Mouse (Mus musculus): Measurements from ENCODE around the gene Rxfp1.
"Not testable (repeated sequence)": the region's sequence is repeated elsewhere in the genome, so short reads cannot be mapped to it uniquely, and the experiment has no call there.

Gene Rxfp1

DNA sequence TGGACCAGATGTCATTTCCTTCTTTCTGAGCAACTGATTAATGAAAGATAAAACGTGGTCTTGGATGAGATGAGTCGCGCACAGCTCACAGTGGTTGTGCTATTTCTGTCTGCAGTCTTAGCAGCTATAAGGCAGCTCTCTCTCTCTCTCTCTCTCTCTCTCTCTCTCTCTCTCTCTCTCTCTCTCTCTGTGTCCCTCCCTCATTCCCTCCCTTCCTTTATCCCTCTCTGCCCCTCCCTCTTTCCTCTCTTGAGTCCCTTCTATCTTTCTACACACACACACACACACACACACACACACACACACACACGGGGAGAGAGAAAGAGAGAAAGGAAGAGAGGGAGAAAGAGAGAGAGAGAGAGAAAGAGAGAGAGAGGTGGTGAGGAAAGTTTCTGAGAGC is at the start of gene Rxfp1:
Rxfp1 (minus strand) TSS at position 101 of the 400 bp plus-strand sequence.
- DNase-seq (ENCODE audit: extremely low read depth, low read depth, low spot score), result no peak

DNA sequence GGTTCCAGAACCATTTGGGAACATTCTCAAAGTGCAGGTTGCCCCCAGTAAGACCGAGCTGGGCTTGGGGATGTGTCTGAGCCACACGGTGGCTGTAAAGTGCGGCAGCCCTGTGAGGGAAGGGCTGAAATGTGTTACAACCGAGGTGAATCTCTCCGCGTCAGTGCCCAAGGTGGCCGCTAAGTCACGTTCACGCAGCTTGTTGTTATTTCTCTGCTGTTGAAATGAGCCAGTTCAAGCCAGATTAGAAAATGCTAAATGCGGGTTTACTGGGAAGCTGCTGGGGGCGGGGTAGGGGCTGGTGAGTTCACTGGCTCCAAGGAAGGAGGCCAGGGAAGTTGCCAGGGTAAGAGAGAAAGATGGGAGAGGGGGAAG is 46.7 kb upstream of the Rxfp1 start:
- DNase-seq (ENCODE audit: extremely low read depth, low read depth, low spot score), result no peak

DNA sequence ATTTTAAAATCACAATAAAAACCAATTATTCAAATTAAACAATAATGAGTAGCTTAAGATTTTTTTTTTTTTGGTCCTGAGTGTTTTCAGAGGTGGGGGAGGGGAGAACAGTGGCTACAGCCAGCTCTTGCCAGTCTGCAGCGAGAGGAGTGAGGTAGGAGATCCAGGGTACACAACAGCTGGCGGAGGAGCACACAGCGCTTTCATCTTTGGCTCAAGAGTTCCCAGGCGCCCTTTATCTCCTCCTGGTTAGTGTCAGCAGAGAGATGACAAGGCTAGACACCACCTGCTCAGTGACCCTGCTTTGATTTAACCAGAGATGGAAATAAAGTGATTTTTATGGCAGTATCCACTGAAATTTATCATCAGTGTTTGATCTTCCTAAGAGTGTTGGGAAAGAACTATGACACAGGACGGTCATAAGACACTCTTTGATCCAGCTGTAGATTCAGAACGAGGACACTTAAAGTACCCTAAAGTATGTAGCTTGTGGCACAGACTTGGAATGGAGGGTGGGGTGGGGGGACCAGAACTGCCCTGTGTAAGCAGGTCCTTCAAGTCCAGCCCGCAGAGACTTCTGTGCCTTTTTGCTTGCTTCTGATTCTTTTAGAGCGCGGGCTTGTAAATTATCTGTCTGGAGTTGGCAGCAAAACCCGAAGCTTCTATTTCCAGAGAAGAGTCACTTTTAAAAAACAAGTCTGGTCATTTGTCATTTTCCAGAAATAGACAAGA is 46.1 kb upstream of the Rxfp1 start:
- no peak for DNase-seq (ENCODE audit: extremely low read depth, low read depth, low spot score)

DNA sequence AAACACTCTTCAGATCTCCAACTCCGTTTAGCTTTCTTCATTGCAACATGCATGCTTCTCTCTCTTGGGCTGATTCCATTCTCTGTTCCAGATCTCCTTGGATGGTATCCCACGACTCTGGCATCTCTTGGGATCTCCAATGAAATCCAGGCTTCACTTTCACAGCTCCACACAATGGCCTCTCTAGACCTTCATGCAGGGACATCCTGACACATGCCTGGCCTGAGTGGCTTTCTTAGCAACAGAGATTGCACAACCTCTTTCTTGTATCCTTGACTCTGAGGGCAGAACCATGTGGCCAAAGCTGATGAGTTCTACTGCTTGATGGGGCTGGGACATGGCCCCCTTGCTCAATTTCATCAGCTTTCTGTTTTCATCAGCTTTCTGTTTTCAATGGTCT is 35.0 kb upstream of the Rxfp1 start:
- no peak for DNase-seq (ENCODE audit: extremely low read depth, low read depth, low spot score)

DNA sequence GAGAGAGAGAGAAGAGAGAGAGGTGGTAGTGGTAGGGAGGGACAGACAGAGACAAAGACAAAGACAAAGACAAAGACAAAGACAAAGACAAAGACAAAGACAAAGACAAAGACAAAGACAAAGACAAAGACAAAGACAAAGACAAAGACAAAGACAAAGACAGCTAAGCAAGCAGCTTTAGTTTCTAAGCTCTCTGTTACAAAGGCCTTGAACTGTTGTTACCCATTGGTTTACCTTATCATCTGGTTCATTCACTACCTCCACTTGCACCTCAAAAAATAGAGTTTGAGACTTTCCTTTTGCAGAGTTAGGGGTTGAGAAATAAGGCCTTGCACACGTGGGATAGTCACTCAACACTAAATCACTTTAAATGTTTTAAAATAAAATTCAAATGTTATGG is 16.1 kb upstream of the Rxfp1 start:
- DNase-seq (ENCODE audit: extremely low read depth, low read depth, low spot score), result no peak

DNA sequence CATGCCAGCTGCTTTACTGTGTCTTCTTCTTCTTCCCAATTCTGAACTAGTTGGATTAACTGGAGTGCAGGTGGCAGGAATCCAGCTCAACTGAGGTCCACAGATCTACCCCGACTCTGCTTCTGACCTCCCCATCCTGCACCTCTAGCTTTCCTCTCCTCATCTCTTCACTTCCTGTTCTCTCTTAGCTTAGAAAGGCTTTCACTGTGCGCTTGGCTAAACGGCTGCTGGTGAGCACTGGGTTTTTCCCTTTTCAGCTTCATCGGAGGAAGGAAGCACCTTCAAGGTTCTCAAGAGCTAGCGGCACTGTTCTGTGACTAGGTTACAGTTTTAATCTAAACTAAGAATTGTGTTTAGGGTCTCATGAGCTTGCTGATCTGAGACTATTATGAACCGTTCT is 8.9 kb upstream of the Rxfp1 start:
- no peak for DNase-seq (ENCODE audit: extremely low read depth, low read depth, low spot score)

DNA sequence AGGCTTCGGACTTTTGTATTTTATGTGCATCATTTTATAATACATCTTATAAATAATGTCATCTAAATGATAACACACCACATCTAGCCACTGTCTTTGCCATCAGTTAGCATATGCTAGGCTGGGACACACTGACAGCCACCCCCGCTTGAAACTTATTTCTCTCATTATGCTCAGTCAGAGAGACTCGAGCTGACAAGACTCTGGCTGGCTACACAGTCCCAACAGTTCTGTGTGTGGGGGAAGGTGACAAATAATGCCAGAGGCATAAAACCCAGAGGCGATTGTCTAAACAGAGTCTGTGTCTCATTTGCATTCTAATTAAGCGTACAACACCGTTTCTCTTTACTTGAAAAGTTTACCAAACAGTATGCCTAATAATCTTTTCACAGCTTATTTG is 7.4 kb upstream of the Rxfp1 start:
- DNase-seq (ENCODE audit: extremely low read depth, low read depth, low spot score), result no peak

DNA sequence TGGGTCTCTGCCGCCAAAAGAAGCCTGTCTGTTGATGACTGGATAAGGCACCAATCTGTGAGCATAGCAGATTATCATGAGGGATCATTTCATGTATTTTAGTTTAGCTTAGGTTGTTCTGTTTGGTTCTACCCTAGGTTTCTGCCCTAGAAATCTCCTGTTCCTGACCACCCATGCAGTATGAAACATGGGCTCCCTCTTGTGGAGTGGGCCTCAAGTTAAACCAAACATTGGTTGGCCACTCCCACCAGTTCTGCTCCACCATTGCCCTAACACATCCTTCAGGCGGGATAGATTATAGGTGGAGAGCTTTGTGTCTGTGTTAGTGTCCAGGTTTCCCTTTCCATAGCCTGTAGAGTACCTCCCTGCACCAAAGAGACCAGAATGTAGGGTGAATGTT is 6.7 kb upstream of the Rxfp1 start:
- DNase-seq (ENCODE audit: extremely low read depth, low read depth, low spot score), result no peak

DNA sequence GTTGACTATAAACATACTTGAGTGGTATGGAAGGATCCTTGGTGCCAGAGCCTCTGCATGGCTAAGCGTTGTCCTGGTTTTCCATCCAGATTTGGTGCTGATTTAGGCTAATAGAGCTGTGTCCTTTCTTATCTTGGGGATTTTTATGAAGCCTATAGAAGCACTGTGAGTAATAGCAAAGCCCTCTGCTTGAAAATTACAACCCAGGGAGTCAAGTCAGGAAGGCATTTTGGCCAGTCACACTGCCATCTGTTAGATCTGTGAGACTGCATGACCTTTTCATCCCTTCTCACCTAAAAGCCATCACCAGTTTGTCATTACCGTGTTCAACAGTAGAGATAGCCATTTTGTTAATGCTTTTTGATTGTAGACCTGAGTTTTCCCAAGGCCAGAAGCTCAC is 2.7 kb upstream of the Rxfp1 start:
- DNase-seq (ENCODE audit: extremely low read depth, low read depth, low spot score), result no peak

DNA sequence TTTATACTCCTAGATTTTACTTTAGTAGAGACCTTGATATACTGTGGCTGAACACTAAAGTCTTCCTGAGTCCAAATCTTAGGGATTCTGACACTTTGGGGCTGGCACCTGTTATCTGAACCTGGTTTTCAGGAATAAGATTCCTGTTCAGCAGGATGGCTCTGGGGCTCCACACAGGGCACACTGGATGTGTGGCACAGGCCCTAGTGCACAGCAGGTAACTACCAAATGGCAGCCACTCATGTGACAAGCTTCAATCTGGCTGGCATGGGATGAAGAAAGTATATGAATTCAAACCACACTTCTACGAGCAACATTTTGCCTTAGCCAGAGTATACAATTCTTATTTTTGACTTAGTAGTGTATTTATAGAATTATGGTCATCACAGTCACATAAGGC is 771 bp upstream of the Rxfp1 start:
- DNase-seq (ENCODE audit: extremely low read depth, low read depth, low spot score), result no peak

DNA sequence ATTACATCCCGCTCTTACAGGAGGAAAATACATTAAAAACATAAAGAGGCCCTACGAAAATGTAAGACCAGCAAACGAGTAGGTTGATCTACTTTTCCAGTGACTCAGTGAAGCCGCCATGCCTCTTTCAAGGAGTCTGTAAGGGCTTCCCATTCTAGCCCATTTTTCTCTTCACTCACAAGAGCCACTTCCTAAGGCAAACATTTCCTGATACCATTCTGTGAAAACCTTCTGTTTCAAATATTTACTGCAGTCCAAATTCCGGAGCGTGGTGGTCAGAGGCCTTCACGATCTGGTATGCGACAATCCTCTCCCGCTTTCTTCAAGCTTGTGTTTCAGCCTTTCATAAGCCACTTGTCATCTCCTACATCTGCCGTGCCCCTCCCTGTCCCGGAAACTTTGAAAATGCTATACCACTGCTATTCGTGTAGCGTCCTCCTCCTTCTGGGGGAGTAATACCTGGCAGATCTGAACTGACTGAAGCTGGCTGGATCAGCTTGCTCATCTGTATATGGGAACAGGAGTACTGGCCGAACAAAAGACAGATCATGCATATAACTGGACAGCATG is 11.1 kb downstream of the Rxfp1 start:
- no peak for DNase-seq (ENCODE audit: extremely low read depth, low read depth, low spot score)

DNA sequence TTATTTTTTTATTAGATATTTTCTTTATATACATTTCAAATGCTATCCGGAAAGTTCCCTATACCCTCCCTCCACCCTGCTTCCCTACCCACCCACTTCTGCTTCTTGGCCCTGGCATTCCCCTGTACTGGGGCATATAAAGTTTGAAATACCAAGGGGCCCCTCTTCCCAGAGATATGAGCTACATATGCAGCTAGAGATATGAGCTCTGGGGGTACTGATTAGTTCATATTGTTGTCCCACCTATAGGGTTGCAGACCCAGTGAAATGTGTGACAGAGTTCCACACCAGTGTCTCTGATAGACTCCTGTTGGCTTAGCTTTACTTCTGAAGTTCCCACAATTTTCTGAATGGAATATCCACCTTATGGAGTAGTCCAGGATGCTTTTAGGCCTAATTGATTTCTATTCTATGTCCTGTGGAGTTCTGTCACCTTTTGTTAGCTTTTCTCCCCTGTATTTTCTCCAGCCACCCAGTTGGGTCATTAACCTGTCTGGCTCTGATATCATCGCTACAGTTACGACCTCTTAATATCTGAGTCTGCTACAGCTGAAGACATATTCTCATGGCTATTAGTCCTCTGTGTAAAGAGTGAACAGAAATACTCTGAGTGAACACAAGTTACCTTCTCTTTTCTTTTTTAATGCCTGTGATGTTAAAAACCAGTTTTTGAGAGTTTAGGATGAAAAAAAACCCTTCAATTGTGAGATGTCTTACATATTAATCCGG is 16.8 kb downstream of the Rxfp1 start:
- no peak for DNase-seq (ENCODE audit: extremely low read depth, low read depth, low spot score)

DNA sequence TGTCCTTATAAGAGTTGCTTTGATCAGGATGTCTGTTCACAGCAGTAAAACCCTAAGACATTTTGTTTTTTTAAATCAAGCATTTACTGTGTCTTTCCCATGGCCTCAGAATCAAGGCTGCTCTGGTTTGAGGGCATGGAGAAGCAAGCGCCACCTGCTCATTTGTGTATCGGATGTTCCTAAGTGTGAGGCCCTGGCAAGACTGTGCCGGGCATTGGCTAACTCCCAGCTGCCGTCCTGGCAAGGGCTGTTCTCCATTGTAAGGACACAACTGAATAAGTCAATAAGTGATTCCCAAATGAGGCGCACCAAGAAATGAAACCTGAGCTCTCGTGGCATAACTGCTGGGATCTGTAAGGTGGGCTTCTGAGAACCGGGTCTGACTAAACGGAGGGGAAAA is 31.2 kb downstream of the Rxfp1 start:
- DNase-seq (ENCODE audit: extremely low read depth, low read depth, low spot score), result no peak

DNA sequence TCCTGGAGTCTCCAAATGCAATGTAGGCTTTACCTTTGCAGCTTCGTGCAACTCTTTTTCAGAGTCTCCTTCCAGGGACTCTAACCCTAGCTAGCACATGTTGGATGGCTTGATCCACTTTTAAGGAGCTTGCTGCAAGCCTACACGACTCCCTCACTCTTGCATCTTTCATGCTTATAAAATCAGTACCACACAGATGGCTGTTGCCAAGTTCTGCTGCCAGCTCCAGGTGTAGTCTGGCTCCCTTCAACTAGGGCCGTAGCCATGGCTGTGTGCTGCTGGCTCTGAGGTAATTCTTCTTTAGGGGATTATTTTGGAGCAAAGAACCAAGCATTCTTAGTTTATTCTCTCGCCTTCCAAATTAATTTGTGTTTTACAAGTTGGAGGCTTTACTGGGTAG is 34.5 kb downstream of the Rxfp1 start:
- no peak for DNase-seq (ENCODE audit: extremely low read depth, low read depth, low spot score)

DNA sequence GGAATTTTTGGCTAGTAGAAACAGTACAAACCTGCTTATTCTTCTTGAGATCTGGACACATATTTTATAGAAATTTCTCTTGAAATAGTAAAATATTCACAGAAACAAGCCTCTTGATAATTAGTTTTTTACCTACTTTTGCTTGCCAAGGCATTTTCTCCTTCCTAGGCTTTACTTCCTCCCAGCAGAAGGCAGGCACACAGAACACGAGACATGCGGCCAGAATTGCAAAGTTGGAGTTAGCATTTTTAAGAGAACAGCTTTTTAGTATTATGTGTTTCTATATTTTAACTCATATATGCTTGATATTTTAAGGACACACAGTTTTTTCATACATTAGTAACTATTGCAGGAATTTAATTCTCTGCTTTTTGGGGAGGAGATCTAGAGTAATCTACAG is 45.7 kb downstream of the Rxfp1 start:
- DNase-seq (ENCODE audit: extremely low read depth, low read depth, low spot score), result no peak

DNA sequence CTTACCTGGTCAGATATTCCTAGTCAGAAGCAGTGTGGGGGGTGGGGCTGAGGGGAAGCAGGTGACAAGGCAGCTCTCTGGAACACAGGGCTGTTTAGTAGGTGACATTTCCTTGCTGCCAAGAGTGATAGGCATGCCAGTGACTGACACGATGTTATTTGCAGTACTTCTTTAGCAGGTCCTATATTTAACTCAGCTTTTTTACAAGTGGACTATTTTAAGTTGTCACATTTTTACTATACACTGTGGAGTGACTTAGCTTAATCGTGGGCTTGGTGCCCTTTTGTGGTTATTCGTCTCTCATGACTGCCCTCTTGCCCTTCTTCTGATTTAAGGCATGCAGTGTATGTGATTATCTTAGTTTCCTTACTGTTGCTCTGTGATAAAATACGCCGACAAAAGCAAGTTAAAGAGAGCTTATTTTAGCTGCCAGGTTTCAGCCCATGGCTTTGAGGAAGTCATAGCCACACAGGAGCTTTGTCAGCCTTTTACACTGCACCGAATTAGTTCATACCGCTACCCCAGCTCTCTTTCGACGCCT is 47.5 kb downstream of the Rxfp1 start:
- DNase-seq (ENCODE audit: extremely low read depth, low read depth, low spot score), result no peak

DNA sequence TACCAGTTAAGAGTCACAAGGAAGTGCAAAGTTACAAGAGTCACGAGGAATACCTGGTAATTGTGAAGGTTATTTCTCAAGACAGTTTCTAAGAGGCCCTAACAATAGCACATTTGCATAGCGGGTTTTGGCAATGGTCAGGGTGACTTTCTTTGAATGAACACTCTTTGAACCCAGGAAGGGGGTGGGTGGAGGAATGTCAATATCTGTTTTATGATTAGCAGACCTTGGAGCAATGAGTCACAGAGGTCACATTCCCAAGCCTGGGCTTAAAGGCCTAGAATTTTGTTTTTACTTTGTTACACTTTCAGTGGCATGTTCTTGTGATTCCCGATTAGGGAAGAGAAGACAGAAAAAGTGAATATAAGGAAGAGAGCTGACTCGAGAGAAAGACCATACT is 49.6 kb downstream of the Rxfp1 start:
- not testable (repeated sequence) for DNase-seq (ENCODE audit: extremely low read depth, low read depth, low spot score)

DNA sequence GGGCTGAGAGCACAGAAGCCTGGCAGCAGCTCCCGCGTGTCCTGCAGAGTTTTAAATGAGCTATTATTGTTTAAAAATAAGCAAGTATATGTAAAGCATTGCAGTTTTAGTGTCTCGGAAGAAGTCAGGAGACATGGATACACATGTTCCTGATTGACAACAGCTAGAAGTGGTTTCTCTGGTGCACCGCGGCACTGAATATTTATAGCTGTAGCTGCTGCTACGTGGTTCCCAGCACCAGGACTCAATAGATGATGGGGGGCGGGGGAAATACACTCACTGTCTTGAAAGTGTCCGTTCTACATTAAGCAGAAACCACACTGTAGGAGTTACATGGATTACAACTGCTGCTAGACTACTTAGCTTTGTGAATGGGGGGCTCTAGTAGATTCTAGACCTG is 54.2 kb downstream of the Rxfp1 start:
- no peak for DNase-seq (ENCODE audit: extremely low read depth, low read depth, low spot score)

DNA sequence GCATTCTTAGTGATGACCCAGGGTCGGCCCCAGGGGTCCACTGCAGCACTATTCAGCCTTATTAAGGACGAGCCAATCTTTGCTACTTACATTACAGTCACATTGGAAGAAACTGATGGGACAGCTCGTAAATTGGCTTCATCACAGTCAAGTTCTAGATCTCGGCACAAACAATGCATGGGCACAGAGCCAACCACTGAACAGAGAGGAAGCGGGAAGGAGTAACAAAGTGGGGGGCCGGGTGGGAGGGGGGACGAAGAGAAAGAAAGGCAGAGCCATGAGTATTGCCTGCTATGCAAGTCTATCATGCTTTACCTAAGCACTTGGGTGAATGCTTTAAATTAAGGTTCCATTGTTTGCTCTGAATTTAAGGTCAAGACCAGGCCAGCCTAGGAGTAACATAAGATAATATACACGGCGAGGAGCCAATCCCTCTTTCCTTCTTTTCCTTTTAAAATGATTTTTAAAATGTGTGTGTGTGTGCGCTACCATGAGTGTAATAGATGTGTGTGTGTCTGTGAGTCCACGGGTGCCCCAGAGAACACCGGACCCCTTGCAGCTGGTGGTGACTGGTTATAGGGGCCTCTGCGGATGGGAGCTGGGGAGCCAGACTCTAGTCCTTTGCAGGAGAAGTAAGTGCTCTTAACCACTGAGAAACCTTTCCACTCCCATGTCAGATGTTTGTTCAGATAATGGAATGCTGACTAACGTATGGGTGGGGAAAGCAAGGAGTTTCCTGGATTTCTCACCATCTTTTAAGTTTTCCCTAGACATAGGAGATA is 55.1 kb downstream of the Rxfp1 start:
- DNase-seq (ENCODE audit: extremely low read depth, low read depth, low spot score), result no peak

DNA sequence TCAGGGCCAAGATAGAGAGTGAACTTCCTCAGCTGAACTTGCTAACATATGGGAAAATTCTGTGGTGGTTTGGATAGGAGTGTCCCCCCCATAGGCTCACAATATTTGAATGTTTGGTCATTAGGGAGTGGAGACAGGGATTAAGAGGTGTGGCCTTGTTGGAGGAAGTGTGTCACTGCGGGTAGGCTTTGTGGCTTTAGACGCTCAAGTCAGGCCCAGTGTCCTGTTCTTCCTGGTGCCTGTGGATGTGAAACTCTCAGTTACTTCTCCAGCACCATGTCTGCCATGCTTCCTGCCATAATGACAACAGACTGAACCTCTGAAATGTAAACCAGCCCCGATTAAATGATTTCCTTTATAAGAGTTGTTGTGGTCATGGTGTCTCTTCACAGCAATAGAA is 61.3 kb downstream of the Rxfp1 start:
- DNase-seq (ENCODE audit: extremely low read depth, low read depth, low spot score), result no peak

DNA sequence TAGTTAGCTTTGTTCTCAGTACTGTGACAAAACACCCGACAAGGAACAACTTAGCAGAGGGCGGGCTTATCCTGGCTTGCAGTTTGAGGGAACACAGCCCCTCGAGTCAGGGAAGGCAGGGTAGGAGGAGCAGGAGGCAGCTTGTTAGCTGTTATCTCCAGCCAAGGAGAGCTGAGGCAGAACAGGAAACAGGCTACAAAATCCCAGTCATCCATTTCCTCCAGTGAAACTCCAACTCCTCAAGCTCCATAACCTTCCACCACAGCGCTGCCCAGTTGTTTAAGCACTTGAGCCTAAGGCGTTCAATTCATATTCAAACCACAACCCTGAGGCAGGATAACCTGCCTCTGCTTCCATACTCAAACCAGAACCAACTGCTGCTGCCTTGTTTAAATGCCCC is 63.0 kb downstream of the Rxfp1 start:
- DNase-seq (ENCODE audit: extremely low read depth, low read depth, low spot score), result no peak

All from fat pad, adult 2 months (tissue).